In the genomic region with DNA sequence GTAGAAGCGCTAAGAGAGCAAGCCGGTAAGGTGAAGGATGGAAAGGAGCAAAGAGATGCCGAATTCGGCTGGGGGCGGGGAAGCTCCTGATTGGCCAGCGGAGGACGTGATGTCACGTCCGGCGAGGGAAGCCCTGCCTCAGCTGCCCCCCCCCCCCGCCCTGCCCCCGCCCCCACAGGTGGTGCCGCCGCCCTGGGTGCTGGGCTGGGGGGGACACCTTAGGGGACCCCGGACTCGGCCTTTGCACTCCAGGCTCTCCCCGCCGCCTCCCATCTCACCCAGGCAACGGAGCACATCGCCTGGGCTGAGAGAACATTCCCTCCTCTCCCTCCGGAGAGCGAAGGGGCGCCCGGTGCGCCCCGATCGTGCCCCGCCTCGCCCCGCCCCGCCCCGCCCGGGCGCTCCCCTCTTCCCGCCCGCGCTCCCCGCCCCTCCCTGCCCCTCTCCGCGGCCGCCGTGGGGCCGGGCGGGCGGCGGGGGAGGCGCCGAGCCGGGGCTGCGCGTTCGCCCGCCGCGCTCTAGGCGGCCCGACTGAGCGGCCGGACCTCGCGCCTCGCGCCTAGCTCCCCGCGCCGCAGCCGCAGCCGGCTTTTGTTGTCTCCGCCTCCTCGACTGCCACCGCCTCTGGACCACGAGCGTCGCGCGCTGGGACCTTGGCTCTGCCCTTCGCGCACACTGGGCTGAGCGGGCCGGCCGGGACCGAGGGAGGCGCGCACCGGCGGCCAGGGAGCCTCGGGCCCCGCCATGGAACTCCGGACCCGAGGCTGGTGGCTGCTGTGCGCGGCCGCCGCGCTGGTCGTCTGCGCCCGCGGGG, we compare ENCODE assay signal across 8 mouse cellular contexts. TPM values are rescaled to one million over a fixed set of nuclear protein-coding genes. Genes with fewer than 3 reads are reported as not detected.
DNase-seq lines count a peak whose midpoint lies in the region; ATAC-seq lines count a peak whose summit lies in the region.

A gene (plus strand): TSS at position 458 of the 814 bp plus-strand sequence.

- H3K9ac ChIP-seq in intestine, embryonic 16.5 days (ENCODE audit: low read depth, low read length) = peak within 1 kb of the TSS; percentile 82

- H3K4me1 ChIP-seq in intestine, embryonic 16.5 days (ENCODE audit: control insufficient read depth, insufficient read depth, low read length) = peaks cover 17% of the 10 kb centered on the region; the same call in 1 of the 2 replicates
- H3K4me1 ChIP-seq in midbrain, embryonic 10.5 days = peaks cover 35% of the 10 kb centered on the region

- H3K36me3 ChIP-seq in intestine, embryonic 16.5 days (ENCODE audit: control insufficient read depth, insufficient read depth, low read length) = no peaks in the 10 kb centered on the region
- H3K36me3 ChIP-seq in midbrain, embryonic 10.5 days = peaks cover 23% of the 10 kb centered on the region

- H3K4me3 ChIP-seq in intestine, embryonic 16.5 days (ENCODE audit: low read length) = peak within 1 kb of the TSS; percentile 72
- peak within 1 kb of the TSS; percentile 93 for H3K4me3 ChIP-seq in midbrain, embryonic 10.5 days

- peaks cover 5% of the 10 kb centered on the region; the same call in 1 of the 2 replicates for H3K27me3 ChIP-seq in intestine, embryonic 16.5 days (replicated peaks; ENCODE audit: control insufficient read depth, insufficient read depth, low read length)
- peaks cover 38% of the 10 kb centered on the region for H3K27me3 ChIP-seq in midbrain, embryonic 10.5 days (ENCODE audit: low read depth, poor library complexity, severe bottlenecking)

- intact Hi-C loops in left cerebral cortex, postnatal 25 days (cut with DNase I) = loop anchor here (2.0 kb wide), 1 partner anchor 311 kb away; no protein-coding TSS in a partner anchor

- H3K4me2 ChIP-seq in intestine, embryonic 16.5 days (ENCODE audit: low read depth, low read length) = peak within 1 kb of the TSS; percentile 95

- peak within 1 kb of the TSS; percentile 78 for H3K27ac ChIP-seq in intestine, embryonic 16.5 days (ENCODE audit: low read length)
- H3K27ac ChIP-seq in midbrain, embryonic 10.5 days (replicated peaks) = peak within 1 kb of the TSS; percentile 98

- under 1% methylated on average over 59 of the region's 99 CpGs for WGBS in intestine, embryonic 16.5 days
- under 1% methylated on average over 68 of the region's 99 CpGs for WGBS in midbrain, embryonic 10.5 days

- ATAC-seq in intestine, embryonic 16.5 days = peak; percentile 86
- no peak for ATAC-seq in megakaryocyte-erythroid progenitor cell, adult 5-6 weeks (replicated peaks; ENCODE audit: low FRiP score, low TSS enrichment, poor library complexity, severe bottlenecking)

- no peaks in the 10 kb centered on the region for H3K9me3 ChIP-seq in intestine, embryonic 16.5 days (ENCODE audit: control insufficient read depth, low read length)
- no peaks in the 10 kb centered on the region for H3K9me3 ChIP-seq in midbrain, embryonic 10.5 days (replicated peaks)

- peak; percentile 88 to 93 for DNase-seq in adrenal gland, adult (ENCODE audit: inconsistent age in 2 of 2, low spot score in 1 of 2)
- DNase-seq in embryo, embryonic 10.5 days (ENCODE audit: low spot score) = peak; percentile 91
- DNase-seq in gastrocnemius, postnatal 4 days (ENCODE audit: low spot score in 2 of 2) = peak; percentile 50 to 73
- DNase-seq in left cerebral cortex, postnatal 25 days (ENCODE audit: low spot score in 2 of 2) = peak; percentile 87 to 93
- peak; percentile 90 for DNase-seq in midbrain, embryonic 10.5 days (ENCODE audit: low spot score)
- peak; percentile 81 to 85 for DNase-seq in right cerebral cortex, postnatal 36 days (ENCODE audit: low spot score in 2 of 2)

RNA-seq across cellular contexts. Expression of the gene that starts here (rescaled TPM):
- total RNA-seq in gastrocnemius, postnatal 4 days (2021) = 100 to 1,000 TPM; 238 to 250 TPM
- polyA plus RNA-seq in intestine, embryonic 16.5 days (2015; fragmentation: Nextera tagmentation; extraction: Ambion mirVana) = 24.9 and 25.0 TPM in 2 replicates
- 10 to 100 TPM; 73.8 to 81.8 TPM for total RNA-seq in left cerebral cortex, postnatal 25 days (2021)
- 65.5 and 71.4 TPM in 2 replicates for polyA plus RNA-seq in midbrain, embryonic 10.5 days (2016; fragmentation: Nextera tagmentation; extraction: Ambion mirVana)
- 1.2 and 2.9 TPM in 2 replicates for total RNA-seq in megakaryocyte-erythroid progenitor cell, adult 5-6 weeks (2014; fragmentation: Nextera tagmentation)
- 0.65 and 0.80 TPM in 2 replicates for total RNA-seq in megakaryocyte-erythroid progenitor cell, adult 5-6 weeks (2017)

Comparison
In these comparisons a context has a peak if more than half of its experiments do, and no peak if none do; other contexts are left out.
1. RNA of the gene that starts here (total RNA-seq): 238 to 250 TPM in gastrocnemius, postnatal 4 days and 73.8 to 81.8 TPM in left cerebral cortex, postnatal 25 days; 0.65 to 2.9 TPM in megakaryocyte-erythroid progenitor cell, adult 5-6 weeks; every median in the first group is over 10 times any median in the second.
2. Peak in every context shown above with its lines, with median percentiles within 50 percentile points of each other: DNase-seq.